In genomic region chr11:76644257-76644656, GRCm38 (mm10) we compare ENCODE assay signal across 21 mouse cellular contexts. TPM values are rescaled to one million over a fixed set of nuclear protein-coding genes. Genes with fewer than 3 reads are reported as not detected.
A peak's percentile ranks its signal among the peaks of the same experiment; 100 is the strongest.
DNase-seq lines count a peak whose midpoint lies in the region; ATAC-seq and TF ChIP-seq lines count a peak whose summit lies in the region.
"Had no signal": no experiment of that assay in that cellular context is flagged by ENCODE, and none has a peak within 500 bp of the region (broad histone marks: within the 10 kb centered on the region; RNA-seq: fewer than 3 reads in every experiment).

No protein-coding gene starts in this region.

- no peak overlapping the region for H3K9ac ChIP-seq in embryonic facial prominence, embryonic 13.5 days
- no peak overlapping the region for H3K9ac ChIP-seq in embryonic facial prominence, embryonic 14.5 days (ENCODE audit: low read depth, low read length)
- H3K9ac ChIP-seq in neural tube, embryonic 15.5 days (replicated peaks): no peak overlapping the region
- H3K9ac ChIP-seq in intestine, postnatal 0 days (ENCODE audit: low read depth, low read length): no peak overlapping the region
- H3K9ac ChIP-seq: limb, embryonic 13.5 days; liver, embryonic 14.5 days had no signal

- no peak overlapping the region for H3K27ac ChIP-seq in embryonic facial prominence, embryonic 13.5 days
- H3K27ac ChIP-seq in embryonic facial prominence, embryonic 10.5 days (replicated peaks): no peak overlapping the region
- no peak overlapping the region for H3K27ac ChIP-seq in left cerebral cortex, adult 2 months
- no peak overlapping the region for H3K27ac ChIP-seq in embryonic facial prominence, embryonic 14.5 days (replicated peaks; ENCODE audit: low read depth, low read length)
- H3K27ac ChIP-seq in neural tube, embryonic 15.5 days (replicated peaks): 0 out of 2 replicates have a peak overlapping the region, but pooled peaks have one; percentile 3
- no peak overlapping the region for H3K27ac ChIP-seq in intestine, postnatal 0 days (ENCODE audit: low read depth, low read length)
- no peak overlapping the region for H3K27ac ChIP-seq in gastrocnemius, adult 2 months
- H3K27ac ChIP-seq: kidney, postnatal 0 days; limb, embryonic 13.5 days; liver, embryonic 14.5 days had no signal

- 17% methylated on average over 6 of the region's 6 CpGs for WGBS in embryonic facial prominence, embryonic 13.5 days
- WGBS in embryonic facial prominence, embryonic 10.5 days: 42% methylated on average over 6 of the region's 6 CpGs
- 39% methylated on average over 6 of the region's 6 CpGs for WGBS in embryonic facial prominence, embryonic 14.5 days
- WGBS in neural tube, embryonic 15.5 days: 23% methylated on average over 6 of the region's 6 CpGs
- WGBS in intestine, postnatal 0 days: 75% methylated on average over 6 of the region's 6 CpGs

- peaks cover 34% of the 10 kb centered on the region for H3K4me1 ChIP-seq in embryonic facial prominence, embryonic 13.5 days
- peaks cover 38% of the 10 kb centered on the region for H3K4me1 ChIP-seq in embryonic facial prominence, embryonic 10.5 days
- peaks cover 18% of the 10 kb centered on the region for H3K4me1 ChIP-seq in embryonic facial prominence, embryonic 14.5 days (ENCODE audit: control insufficient read depth, insufficient read depth, low read length)
- peaks cover 39% of the 10 kb centered on the region for H3K4me1 ChIP-seq in neural tube, embryonic 15.5 days
- H3K4me1 ChIP-seq in intestine, postnatal 0 days (replicated peaks; ENCODE audit: control insufficient read depth, insufficient read depth, low read length): no peaks in the 10 kb centered on the region; the same call in 1 of the 2 replicates

- no peaks in the 10 kb centered on the region for H3K36me3 ChIP-seq in embryonic facial prominence, embryonic 13.5 days
- no peaks in the 10 kb centered on the region for H3K36me3 ChIP-seq in embryonic facial prominence, embryonic 10.5 days (replicated peaks)
- no peaks in the 10 kb centered on the region for H3K36me3 ChIP-seq in embryonic facial prominence, embryonic 14.5 days (ENCODE audit: control insufficient read depth, insufficient read depth, low read length)
- no peaks in the 10 kb centered on the region for H3K36me3 ChIP-seq in neural tube, embryonic 15.5 days
- no peaks in the 10 kb centered on the region for H3K36me3 ChIP-seq in intestine, postnatal 0 days (ENCODE audit: control insufficient read depth, insufficient read depth)
- H3K36me3 ChIP-seq: limb, embryonic 13.5 days had no signal

- no peaks in the 10 kb centered on the region for H3K9me3 ChIP-seq in embryonic facial prominence, embryonic 13.5 days
- no peaks in the 10 kb centered on the region for H3K9me3 ChIP-seq in embryonic facial prominence, embryonic 10.5 days
- H3K9me3 ChIP-seq in embryonic facial prominence, embryonic 14.5 days (ENCODE audit: control insufficient read depth, low read length): no peaks in the 10 kb centered on the region
- H3K9me3 ChIP-seq in neural tube, embryonic 15.5 days (replicated peaks): no peaks in the 10 kb centered on the region
- H3K9me3 ChIP-seq in intestine, postnatal 0 days (ENCODE audit: control insufficient read depth): no peaks in the 10 kb centered on the region
- H3K9me3 ChIP-seq: limb, embryonic 13.5 days had no signal

- TF ChIP-seq CTCF in left cerebral cortex, adult 2 months (IDR thresholded peaks at IDR 0.05): no peak
- no peak for TF ChIP-seq CTCF in intestine, postnatal 0 days (IDR thresholded peaks at IDR 0.05; ENCODE audit: low read depth)
- no peak for TF ChIP-seq CTCF in gastrocnemius, adult 2 months (IDR thresholded peaks at IDR 0.05)

- intact Hi-C loops in left cerebral cortex, postnatal 4 days (cut with DNase I): no loop called here
- intact Hi-C loops in left cerebral cortex, adult 2 months (cut with DNase I): no loop called here
- intact Hi-C loops in gastrocnemius, adult 2 months (cut with DNase I): no loop called here

- H3K27me3 ChIP-seq in embryonic facial prominence, embryonic 13.5 days: no peaks in the 10 kb centered on the region
- H3K27me3 ChIP-seq in embryonic facial prominence, embryonic 10.5 days (replicated peaks; ENCODE audit: low read depth, poor library complexity, severe bottlenecking): peaks cover 27% of the 10 kb centered on the region
- H3K27me3 ChIP-seq in embryonic facial prominence, embryonic 14.5 days (replicated peaks; ENCODE audit: control insufficient read depth, insufficient read depth, low read length): no peaks in the 10 kb centered on the region
- no peaks in the 10 kb centered on the region for H3K27me3 ChIP-seq in neural tube, embryonic 15.5 days (replicated peaks)
- H3K27me3 ChIP-seq in intestine, postnatal 0 days (replicated peaks; ENCODE audit: control insufficient read depth, insufficient read depth, low read length): peaks cover 7% of the 10 kb centered on the region; the same call in 1 of the 2 replicates

- DNase-seq in embryonic facial prominence, embryonic 10.5 days (ENCODE audit: low spot score): no peak
- DNase-seq in left cerebral cortex, postnatal 4 days: peak; percentile 35
- no peak for DNase-seq in left cerebral cortex, adult 2 months (ENCODE audit: extremely low spot score in 1 of 2, low spot score in 2 of 2)
- DNase-seq in embryonic facial prominence, embryonic 14.5 days (ENCODE audit: low spot score): peak; percentile 36
- no peak for DNase-seq in gastrocnemius, adult 2 months
- DNase-seq: adrenal gland, adult 8-10 months; cerebellum, adult 11 months; cerebellum, postnatal 36 days; gastrocnemius, postnatal 36 days; right cerebral cortex, postnatal 25 days had no signal

- 0 out of 2 replicates have a peak overlapping the region, but pooled peaks have one; percentile 65 for H3K4me2 ChIP-seq in embryonic facial prominence, embryonic 13.5 days
- no peak overlapping the region for H3K4me2 ChIP-seq in embryonic facial prominence, embryonic 14.5 days (ENCODE audit: low read depth, low read length)
- no peak overlapping the region for H3K4me2 ChIP-seq in neural tube, embryonic 15.5 days
- H3K4me2 ChIP-seq in intestine, postnatal 0 days (replicated peaks; ENCODE audit: low read depth): no peak overlapping the region
- H3K4me2 ChIP-seq: limb, embryonic 13.5 days had no signal

- no peak for ATAC-seq in embryonic facial prominence, embryonic 13.5 days (ENCODE audit: insufficient number of reproducible peaks, insufficient read depth, low FRiP score, low TSS enrichment, low read depth)
- ATAC-seq in embryonic facial prominence, embryonic 14.5 days (ENCODE audit: low read depth): no peak
- no peak for ATAC-seq in neural tube, embryonic 15.5 days (ENCODE audit: low FRiP score)
- ATAC-seq in intestine, postnatal 0 days: no peak
- ATAC-seq: inflammation-experienced regulatory T-cells, adult 6 months had no signal

- no peak overlapping the region for H3K4me3 ChIP-seq in embryonic facial prominence, embryonic 13.5 days
- no peak overlapping the region for H3K4me3 ChIP-seq in embryonic facial prominence, embryonic 10.5 days
- H3K4me3 ChIP-seq in left cerebral cortex, adult 2 months: no peak overlapping the region
- no peak overlapping the region for H3K4me3 ChIP-seq in embryonic facial prominence, embryonic 14.5 days (ENCODE audit: low read depth, low read length)
- no peak overlapping the region for H3K4me3 ChIP-seq in neural tube, embryonic 15.5 days (replicated peaks)
- H3K4me3 ChIP-seq in intestine, postnatal 0 days (ENCODE audit: low read depth, low read length): no peak overlapping the region
- H3K4me3 ChIP-seq in gastrocnemius, adult 2 months: no peak overlapping the region
- H3K4me3 ChIP-seq: limb, embryonic 13.5 days; myocyte had no signal

RNA-seq across cellular contexts. Expression of gene Abr, which starts 22.1 kb away (rescaled TPM):
- polyA plus RNA-seq in embryonic facial prominence, embryonic 13.5 days (2015; fragmentation: Nextera tagmentation; extraction: Ambion mirVana): 35.5 and 39.1 TPM in 2 replicates
- polyA plus RNA-seq in embryonic facial prominence, embryonic 10.5 days (2016; fragmentation: Nextera tagmentation; extraction: Ambion mirVana): 29.6 and 34.6 TPM in 2 replicates
- 100 to 1,000 TPM; 267 to 280 TPM for total RNA-seq in left cerebral cortex, postnatal 4 days (2021)
- 100 to 1,000 TPM; 436 to 450 TPM for total RNA-seq in left cerebral cortex, adult 2 months (2021)
- polyA plus RNA-seq in embryonic facial prominence, embryonic 14.5 days (2014; fragmentation: Nextera tagmentation; extraction: Ambion mirVana): 35.3 and 41.4 TPM in 2 replicates
- 73.5 and 88.3 TPM in 2 replicates for polyA plus RNA-seq in neural tube, embryonic 15.5 days (2015; fragmentation: Nextera tagmentation; extraction: Ambion mirVana)
- 32.3 and 35.0 TPM in 2 replicates for polyA plus RNA-seq in intestine, postnatal 0 days (2015; fragmentation: Nextera tagmentation; extraction: Ambion mirVana)
- total RNA-seq in gastrocnemius, adult 2 months (2021): 10 to 100 TPM; 10.2 to 19.2 TPM

RNA-seq across cellular contexts. Expression of gene Bhlha9, which starts 28.0 kb away (rescaled TPM):
- polyA plus RNA-seq in embryonic facial prominence, embryonic 13.5 days (2015; fragmentation: Nextera tagmentation; extraction: Ambion mirVana): not detected in 2 replicates
- not detected in 2 replicates for polyA plus RNA-seq in embryonic facial prominence, embryonic 10.5 days (2016; fragmentation: Nextera tagmentation; extraction: Ambion mirVana)
- total RNA-seq in left cerebral cortex, postnatal 4 days (2021): 1 to 10 TPM; 2.5 to 3.3 TPM
- 1 to 10 TPM; 3.2 to 3.8 TPM for total RNA-seq in left cerebral cortex, adult 2 months (2021)
- 0.14 TPM in 1 of 2 replicates, not detected in the other for polyA plus RNA-seq in embryonic facial prominence, embryonic 14.5 days (2014; fragmentation: Nextera tagmentation; extraction: Ambion mirVana)
- 1.7 and 1.9 TPM in 2 replicates for polyA plus RNA-seq in neural tube, embryonic 15.5 days (2015; fragmentation: Nextera tagmentation; extraction: Ambion mirVana)
- not detected in 2 replicates for polyA plus RNA-seq in intestine, postnatal 0 days (2015; fragmentation: Nextera tagmentation; extraction: Ambion mirVana)
- total RNA-seq in gastrocnemius, adult 2 months (2021): not detected
- total RNA-seq: adrenal gland, adult 8-10 months; gastrocnemius, postnatal 36 days had no signal
- polyA plus RNA-seq: heart, postnatal 0 days; inflammation-experienced regulatory T-cells, adult 6 months; liver, embryonic 14.5 days; myocyte; stomach, embryonic 16.5 days had no signal

RNA-seq across cellular contexts. Expression of gene Trarg1, which starts 35.4 kb away (rescaled TPM):
- 0.31 and 0.76 TPM in 2 replicates for polyA plus RNA-seq in embryonic facial prominence, embryonic 13.5 days (2015; fragmentation: Nextera tagmentation; extraction: Ambion mirVana)
- polyA plus RNA-seq in embryonic facial prominence, embryonic 10.5 days (2016; fragmentation: Nextera tagmentation; extraction: Ambion mirVana): 0.05 and 0.18 TPM in 2 replicates
- under 1 TPM; 0.30 to 0.68 TPM for total RNA-seq in left cerebral cortex, postnatal 4 days (2021)
- total RNA-seq in left cerebral cortex, adult 2 months (2021): under 1 TPM; 0.50 to 0.68 TPM
- polyA plus RNA-seq in embryonic facial prominence, embryonic 14.5 days (2014; fragmentation: Nextera tagmentation; extraction: Ambion mirVana): 2.5 and 3.9 TPM in 2 replicates
- polyA plus RNA-seq in neural tube, embryonic 15.5 days (2015; fragmentation: Nextera tagmentation; extraction: Ambion mirVana): 5.5 and 7.7 TPM in 2 replicates
- 0.85 and 0.96 TPM in 2 replicates for polyA plus RNA-seq in intestine, postnatal 0 days (2015; fragmentation: Nextera tagmentation; extraction: Ambion mirVana)
- total RNA-seq in gastrocnemius, adult 2 months (2021): under 1 TPM; 0.77 to 0.84 TPM
- total RNA-seq: megakaryocyte, adult 5-6 weeks had no signal
- polyA plus RNA-seq: liver, embryonic 14.5 days had no signal

Comparison
In these comparisons a context has a peak if more than half of its experiments do, and no peak if none do; other contexts are left out.
1. DNase-seq: peak in left cerebral cortex, postnatal 4 days (single experiment) and embryonic facial prominence, embryonic 14.5 days (single experiment); none in embryonic facial prominence, embryonic 10.5 days (single experiment), left cerebral cortex, adult 2 months (0 of 2) and gastrocnemius, adult 2 months (single experiment).